Mouse (Mus musculus) brain, embryonic 14.5 days (tissue): ENCODE measurements at regions not wholly inside any gene's neighbourhood (a gene's known extent, or its start where the extent isn't known, plus 50 kb on each side); places are given as distances from the start of the nearest gene placed in this dataset.

Experiments used
- CTCF ChIP-seq: fragments of 200-500 bp; IDR thresholded peaks from 2 replicates; pipeline ENCODE4 v1.5.1; 2012; ENCODE audit warnings: inconsistent platforms, mild to moderate bottlenecking, moderate library complexity, borderline replicate concordance; ENCODE audit not compliant: insufficient read depth, insufficient read length; ENCODE audit errors: extremely low read depth
- POLR2A ChIP-seq: fragments of 200-500 bp; IDR thresholded peaks from 2 replicates; pipeline ENCODE4 v1.6.1; 2012; ENCODE audit warnings: mild to moderate bottlenecking, inconsistent platforms, borderline replicate concordance; ENCODE audit not compliant: poor library complexity, insufficient read depth, insufficient read length, severe bottlenecking; ENCODE audit errors: extremely low read depth

GRCm38 (mm10) chr4:142967604-142968003 lies 245.2 kb downstream of the Prdm2 start:
- TF ChIP-seq CTCF (peak; percentile 30; the same call in 1 of the 2 replicates), POLR2A (no peak)
